Mouse (Mus musculus) MEL (cell line): ENCODE data around the gene Brca1.

ENCODE experiments used
- CTCF ChIP-seq, 3 experiments: IDR thresholded peaks in 2 of 3; conservative IDR thresholded peaks in 1 of 3; 2 replicates each; pipeline ENCODE4 v1.5.1; 2011 to 2012; ENCODE audit warnings: low read length in 3 of 3, low read depth in 2 of 3, mild to moderate bottlenecking in 2 of 3, improper control_type of control experiment in 1 of 3, inconsistent platforms in 1 of 3, mixed read lengths in 1 of 3, moderate library complexity in 1 of 3; ENCODE audit not compliant: control insufficient read depth in 1 of 3, insufficient read depth in 1 of 3, poor library complexity in 1 of 3, severe bottlenecking in 1 of 3
- ETS1 ChIP-seq: IDR thresholded peaks from 2 replicates; pipeline ENCODE4 v1.6.1; 2012; ENCODE audit warnings: low read depth, mild to moderate bottlenecking, inconsistent platforms, low read length, improper control_type of control experiment, moderate library complexity
- GABPA ChIP-seq: IDR thresholded peaks from 2 replicates; pipeline ENCODE4 v1.6.1; 2012; ENCODE audit warnings: low read depth, mild to moderate bottlenecking, inconsistent platforms, low read length, improper control_type of control experiment, moderate library complexity
- MYB ChIP-seq: IDR thresholded peaks from 2 replicates; pipeline ENCODE4 v1.6.1; 2011; ENCODE audit warnings: mild to moderate bottlenecking, low read depth, low read length, improper control_type of control experiment
- POLR2A ChIP-seq, 2 experiments: IDR thresholded peaks; 2 replicates each; pipeline ENCODE4 v1.6.1; 2011 to 2012; ENCODE audit warnings: low read length in 2 of 2, mild to moderate bottlenecking in 2 of 2, control low read depth in 1 of 2, improper control_type of control experiment in 1 of 2, low read depth in 1 of 2, moderate library complexity in 1 of 2; ENCODE audit not compliant: control insufficient read depth in 1 of 2, insufficient read depth in 1 of 2, poor library complexity in 1 of 2
- SMC3 ChIP-seq: IDR thresholded peaks from 2 replicates; pipeline ENCODE4 v1.6.1; 2011; ENCODE audit warnings: low read depth, low read length, improper control_type of control experiment
- TAL1 ChIP-seq: IDR thresholded peaks from 2 replicates; pipeline ENCODE4 v1.6.1; 2012; ENCODE audit warnings: mild to moderate bottlenecking, inconsistent platforms, low read length, moderate library complexity, mixed read lengths
- TCF12 ChIP-seq: IDR thresholded peaks from 2 replicates; pipeline ENCODE4 v1.6.1; 2014; ENCODE audit warnings: low read depth, mild to moderate bottlenecking, inconsistent platforms, low read length, improper control_type of control experiment, moderate library complexity
- ZMIZ1 ChIP-seq: IDR thresholded peaks from 2 replicates; pipeline ENCODE4 v1.6.1; 2012; ENCODE audit warnings: low read depth, mild to moderate bottlenecking, inconsistent platforms, low read length, improper control_type of control experiment, moderate library complexity

DNA sequence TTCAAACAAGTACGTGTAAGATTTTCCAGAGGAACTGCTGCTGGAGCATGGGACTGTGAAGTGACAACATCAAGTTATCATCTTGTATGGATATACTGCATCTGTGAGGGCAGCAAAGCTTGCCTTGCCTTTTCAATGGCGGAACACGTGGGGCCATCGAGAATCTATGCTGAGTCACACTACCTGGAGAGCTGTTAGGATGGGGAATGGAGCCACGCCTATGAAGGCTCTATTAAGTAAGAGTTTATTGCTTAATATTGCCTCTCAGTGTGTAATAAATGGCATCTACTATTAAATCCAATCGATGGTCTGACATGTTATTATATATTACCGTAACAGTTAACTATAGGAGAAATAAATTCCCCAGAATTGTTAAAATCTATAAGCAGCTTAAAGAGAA lies 44.7 kb downstream of the Brca1 start:
- TF ChIP-seq CTCF (IDR thresholded peaks at IDR 0.05 in 2 of 3, conservative IDR thresholded peaks at IDR 0.05 in 1 of 3; ENCODE audit: control insufficient read depth in 1 of 3, insufficient read depth in 1 of 3, low read depth in 2 of 3, low read length in 3 of 3, poor library complexity in 1 of 3, severe bottlenecking in 1 of 3) (no peak), POLR2A (IDR thresholded peaks at IDR 0.05; ENCODE audit: control insufficient read depth in 1 of 2, insufficient read depth in 1 of 2, low read depth in 1 of 2, low read length in 2 of 2, poor library complexity in 1 of 2) (no peak), MYB (no peak), ETS1 (no peak), ZMIZ1 (no peak), TAL1 (no peak), GABPA (no peak), TCF12 (no peak), SMC3 (no peak)
